Mouse (Mus musculus): Measurements from ENCODE around the gene Setd5. TPM values are rescaled to one million over a fixed set of nuclear protein-coding genes. Genes with fewer than 3 reads are reported as not detected.

The Setd5 gene
- polyA plus RNA-seq, 1 experiment from 2014 or later: 74.9 TPM

DNA sequence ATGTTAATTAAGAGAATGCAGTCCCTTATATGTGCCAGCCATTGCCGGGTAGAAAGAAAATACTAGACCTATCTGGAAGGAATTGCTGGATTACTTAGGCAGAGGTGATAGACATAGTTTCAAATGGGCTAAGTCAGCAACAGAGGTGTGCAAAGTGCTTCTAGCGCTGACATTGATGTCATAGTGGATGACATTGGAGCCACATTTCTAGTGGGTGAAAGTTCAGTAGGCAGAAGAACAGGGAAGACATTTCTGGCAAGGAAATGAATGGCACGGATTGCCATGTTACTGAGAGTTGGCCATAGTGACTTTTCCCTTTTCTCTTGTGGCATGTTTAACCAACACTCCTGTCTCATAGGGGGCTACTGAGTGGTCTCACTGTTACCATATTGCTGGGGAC lies 12.0 kb upstream of the Setd5 start:
- no peak overlapping the region for H3K4me2 ChIP-seq (ENCODE audit: low read depth)
- no peak overlapping the region for H3K4me3 ChIP-seq (ENCODE audit: low read depth, low read length)
- DNase-seq (ENCODE audit: low spot score) (no peak), ATAC-seq (ENCODE audit: insufficient read depth, low FRiP score, low TSS enrichment) (no peak)
- no peaks in the 10 kb centered on the region for H3K4me1 ChIP-seq (ENCODE audit: control insufficient read depth, insufficient read depth, low read length)
- no peaks in the 10 kb centered on the region for H3K9me3 ChIP-seq (ENCODE audit: control insufficient read depth, low read length)
- no peak overlapping the region for H3K9ac ChIP-seq (ENCODE audit: low read length)
- 96% methylated on average over 3 of the region's 3 CpGs for WGBS
- no peak overlapping the region for H3K27ac ChIP-seq (ENCODE audit: low read depth, low read length)
- peaks cover 4% of the 10 kb centered on the region; the same call in 1 of the 2 replicates for H3K36me3 ChIP-seq (ENCODE audit: control insufficient read depth, insufficient read depth, low read length)
- H3K27me3 ChIP-seq (ENCODE audit: control insufficient read depth, insufficient read depth, low read length): no peaks in the 10 kb centered on the region

DNA sequence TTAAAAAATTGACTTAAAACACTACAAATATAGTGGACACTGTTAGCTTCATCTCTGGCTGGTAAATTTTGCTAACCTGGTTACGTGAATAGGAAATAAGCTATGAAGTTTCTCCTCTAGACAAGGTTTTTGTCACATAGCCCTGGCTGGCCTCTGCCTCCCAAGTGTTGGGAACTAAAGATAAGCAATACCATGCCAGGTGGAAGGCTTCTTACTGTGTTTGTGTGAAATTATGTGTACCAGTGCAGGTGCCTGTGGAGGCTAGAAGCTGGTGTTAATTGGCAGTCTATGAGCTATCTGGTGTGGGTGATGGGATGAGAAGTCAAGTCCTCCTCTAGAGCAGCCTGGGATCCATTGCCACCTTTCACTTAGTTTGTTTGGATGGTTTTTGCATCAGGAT lies 8.0 kb upstream of the Setd5 start:
- H3K9ac ChIP-seq (ENCODE audit: low read length): no peak overlapping the region
- H3K27me3 ChIP-seq (ENCODE audit: control insufficient read depth, insufficient read depth, low read length): no peaks in the 10 kb centered on the region
- H3K36me3 ChIP-seq (ENCODE audit: control insufficient read depth, insufficient read depth, low read length): peaks cover 3% of the 10 kb centered on the region; the same call in 1 of the 2 replicates
- DNase-seq (ENCODE audit: low spot score): no peak
- 96% methylated on average over 1 of the region's 1 CpGs for WGBS
- no peak overlapping the region for H3K4me3 ChIP-seq (ENCODE audit: low read depth, low read length)
- no peak for ATAC-seq (ENCODE audit: insufficient read depth, low FRiP score, low TSS enrichment)
- no peaks in the 10 kb centered on the region for H3K9me3 ChIP-seq (ENCODE audit: control insufficient read depth, low read length)
- H3K4me2 ChIP-seq (ENCODE audit: low read depth): no peak overlapping the region
- no peaks in the 10 kb centered on the region for H3K4me1 ChIP-seq (ENCODE audit: control insufficient read depth, insufficient read depth, low read length)
- H3K27ac ChIP-seq (ENCODE audit: low read depth, low read length): no peak overlapping the region

DNA sequence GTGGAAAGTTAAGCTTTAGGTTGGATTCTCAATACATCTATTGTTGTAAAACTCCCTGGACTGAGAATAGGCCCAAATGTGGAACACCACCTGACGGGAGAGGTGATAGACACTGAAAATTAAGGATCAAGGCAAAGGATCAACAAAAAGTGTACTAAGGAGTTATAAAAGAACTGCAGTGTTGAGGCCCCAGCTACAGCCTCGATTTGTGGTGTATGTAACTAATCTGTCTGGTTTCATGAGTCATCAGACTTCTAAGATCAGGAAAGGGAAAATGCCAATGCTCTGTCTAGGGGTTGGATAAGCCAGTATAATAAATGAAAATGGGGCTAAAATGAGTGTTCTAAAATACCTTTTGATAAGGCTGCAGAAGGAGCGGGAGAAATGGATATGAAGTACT lies 1.9 kb upstream of the Setd5 start:
- no peak for DNase-seq (ENCODE audit: low spot score)
- Histone ChIP-seq H3K4me2 (ENCODE audit: low read depth) (peak overlapping the region; percentile 87), H3K27me3 (ENCODE audit: control insufficient read depth, insufficient read depth, low read length) (no peaks in the 10 kb centered on the region), H3K9ac (ENCODE audit: low read length) (peak overlapping the region; percentile 98; the same call in 1 of the 2 replicates), H3K27ac (ENCODE audit: low read depth, low read length) (no peak overlapping the region), H3K4me1 (ENCODE audit: control insufficient read depth, insufficient read depth, low read length) (peaks cover 6% of the 10 kb centered on the region; the same call in 1 of the 2 replicates), H3K36me3 (ENCODE audit: control insufficient read depth, insufficient read depth, low read length) (no peaks in the 10 kb centered on the region), H3K9me3 (ENCODE audit: control insufficient read depth, low read length) (no peaks in the 10 kb centered on the region), H3K4me3 (ENCODE audit: low read depth, low read length) (peak overlapping the region; percentile 94)
- WGBS: 52% methylated on average over 3 of the region's 3 CpGs
- no peak for ATAC-seq (ENCODE audit: insufficient read depth, low FRiP score, low TSS enrichment)

DNA sequence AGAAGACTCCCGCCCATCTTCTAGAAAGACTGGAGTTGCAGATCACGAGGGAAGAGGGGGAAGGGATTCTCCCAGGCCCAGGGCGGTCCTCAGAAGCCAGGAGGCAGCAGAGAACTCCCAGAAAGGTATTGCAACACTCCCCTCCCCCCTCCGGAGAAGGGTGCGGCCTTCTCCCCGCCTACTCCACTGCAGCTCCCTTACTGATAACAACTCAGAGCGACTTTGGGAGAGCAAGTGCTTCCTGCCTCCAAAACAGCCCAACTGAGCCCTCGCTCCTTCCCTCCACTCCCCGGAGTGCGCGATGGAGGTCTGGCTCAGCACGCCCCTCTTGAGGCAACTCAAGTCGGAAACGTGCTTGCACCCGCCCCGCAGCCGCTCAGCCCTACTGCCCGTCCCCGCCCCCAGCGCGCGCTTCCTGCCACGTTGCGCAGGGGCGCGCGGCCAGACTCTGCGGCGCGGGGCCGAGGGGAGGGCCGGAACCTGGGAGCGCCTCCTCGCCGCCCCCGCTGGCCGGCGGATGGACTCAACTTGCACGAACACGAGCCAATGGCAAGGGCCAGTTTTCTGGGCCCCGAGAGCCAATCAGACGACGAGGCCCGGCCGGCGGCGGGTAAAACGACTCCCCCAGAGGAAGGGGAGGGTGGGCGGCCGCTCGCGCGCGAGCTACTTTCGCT lies 1.0 kb upstream of the Setd5 start:
- Histone ChIP-seq H3K9me3 (ENCODE audit: control insufficient read depth, low read length) (no peaks in the 10 kb centered on the region), H3K4me1 (ENCODE audit: control insufficient read depth, insufficient read depth, low read length) (peaks cover 8% of the 10 kb centered on the region; the same call in 1 of the 2 replicates), H3K27ac (ENCODE audit: low read depth, low read length) (peak overlapping the region; percentile 100), H3K9ac (ENCODE audit: low read length) (peak overlapping the region; percentile 98), H3K4me2 (ENCODE audit: low read depth) (peak overlapping the region; percentile 87), H3K36me3 (ENCODE audit: control insufficient read depth, insufficient read depth, low read length) (no peaks in the 10 kb centered on the region), H3K27me3 (ENCODE audit: control insufficient read depth, insufficient read depth, low read length) (no peaks in the 10 kb centered on the region), H3K4me3 (ENCODE audit: low read depth, low read length) (peak overlapping the region; percentile 94)
- WGBS: under 1% methylated on average over 43 of the region's 55 CpGs
- ATAC-seq (ENCODE audit: insufficient read depth, low FRiP score, low TSS enrichment): peak; percentile 82
- peak; percentile 98 for DNase-seq (ENCODE audit: low spot score)

DNA sequence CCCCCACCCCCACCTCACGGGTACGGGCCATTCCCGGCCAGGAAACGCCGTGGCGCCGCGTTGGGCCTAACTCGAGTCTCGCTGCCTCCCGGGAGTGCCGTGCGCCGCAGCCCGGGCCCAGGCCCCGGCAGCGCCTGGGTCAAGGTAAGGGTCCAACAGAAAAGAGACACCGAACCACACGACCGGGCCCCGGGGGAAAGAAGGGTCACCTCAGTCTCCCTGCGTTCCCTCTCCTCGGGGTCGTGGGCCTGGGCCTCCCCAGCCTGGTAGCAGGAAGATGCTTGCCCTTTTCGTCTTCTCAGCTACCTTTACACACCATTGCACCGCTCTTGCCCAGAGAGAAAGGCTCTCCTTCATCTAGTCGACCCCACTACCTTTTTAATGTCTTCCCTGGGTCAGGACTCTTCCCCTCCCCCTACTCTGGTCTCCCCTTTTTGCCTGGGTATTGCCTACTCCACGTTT lies 435 bp downstream of the Setd5 start:
- H3K4me1 ChIP-seq (ENCODE audit: control insufficient read depth, insufficient read depth, low read length): peaks cover 15% of the 10 kb centered on the region
- no peaks in the 10 kb centered on the region for H3K27me3 ChIP-seq (ENCODE audit: control insufficient read depth, insufficient read depth, low read length)
- no peak for DNase-seq (ENCODE audit: low spot score)
- WGBS: under 1% methylated on average over 23 of the region's 28 CpGs
- no peaks in the 10 kb centered on the region for H3K9me3 ChIP-seq (ENCODE audit: control insufficient read depth, low read length)
- H3K27ac ChIP-seq (ENCODE audit: low read depth, low read length): peak overlapping the region; percentile 100
- H3K4me3 ChIP-seq (ENCODE audit: low read depth, low read length): peak overlapping the region; percentile 94
- no peak for ATAC-seq (ENCODE audit: insufficient read depth, low FRiP score, low TSS enrichment)
- peak overlapping the region; percentile 88 for H3K4me2 ChIP-seq (ENCODE audit: low read depth)
- H3K9ac ChIP-seq (ENCODE audit: low read length): peak overlapping the region; percentile 98
- no peaks in the 10 kb centered on the region for H3K36me3 ChIP-seq (ENCODE audit: control insufficient read depth, insufficient read depth, low read length)

DNA sequence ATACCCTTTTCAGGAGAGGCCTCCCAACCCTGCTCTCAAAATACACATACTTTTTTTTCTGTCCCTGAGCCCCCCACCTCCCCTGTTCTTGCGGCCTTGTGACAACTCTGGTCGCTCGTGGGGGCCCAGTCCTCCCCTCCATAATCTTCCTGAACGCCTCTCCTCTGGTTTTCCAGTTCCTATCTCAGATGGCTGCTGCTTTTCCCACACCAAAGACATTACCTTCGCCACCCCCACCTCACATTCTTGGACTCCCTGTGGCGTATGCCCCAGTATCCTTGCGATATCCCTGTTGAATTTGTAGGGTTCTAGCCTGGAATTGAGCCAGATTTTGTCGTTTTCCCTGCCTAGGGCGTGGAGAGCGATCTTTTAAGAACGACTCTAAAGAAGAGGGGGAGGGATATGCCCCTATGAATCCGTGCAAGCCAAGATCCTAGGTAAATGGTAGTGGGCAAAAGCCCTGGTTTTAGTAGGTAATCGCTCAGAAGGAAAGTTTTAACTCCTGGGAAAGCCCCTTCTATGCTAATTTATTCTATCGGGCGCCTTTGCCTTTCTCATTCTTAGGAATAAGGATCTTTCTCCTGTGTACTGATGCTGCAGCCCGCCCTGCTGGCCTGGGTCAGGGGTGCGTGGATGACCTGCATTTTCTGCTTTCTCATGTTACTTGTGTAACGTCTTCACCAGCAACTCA lies 1.0 kb downstream of the Setd5 start:
- ATAC-seq (ENCODE audit: insufficient read depth, low FRiP score, low TSS enrichment): no peak
- Histone ChIP-seq H3K9ac (ENCODE audit: low read length) (peak overlapping the region; percentile 98), H3K36me3 (ENCODE audit: control insufficient read depth, insufficient read depth, low read length) (no peaks in the 10 kb centered on the region), H3K27ac (ENCODE audit: low read depth, low read length) (peak overlapping the region; percentile 100), H3K4me2 (ENCODE audit: low read depth) (peak overlapping the region; percentile 88), H3K4me1 (ENCODE audit: control insufficient read depth, insufficient read depth, low read length) (peaks cover 15% of the 10 kb centered on the region), H3K4me3 (ENCODE audit: low read depth, low read length) (peak overlapping the region; percentile 94), H3K9me3 (ENCODE audit: control insufficient read depth, low read length) (no peaks in the 10 kb centered on the region), H3K27me3 (ENCODE audit: control insufficient read depth, insufficient read depth, low read length) (no peaks in the 10 kb centered on the region)
- under 1% methylated on average over 18 of the region's 18 CpGs for WGBS
- peak; percentile 45 for DNase-seq (ENCODE audit: low spot score)

DNA sequence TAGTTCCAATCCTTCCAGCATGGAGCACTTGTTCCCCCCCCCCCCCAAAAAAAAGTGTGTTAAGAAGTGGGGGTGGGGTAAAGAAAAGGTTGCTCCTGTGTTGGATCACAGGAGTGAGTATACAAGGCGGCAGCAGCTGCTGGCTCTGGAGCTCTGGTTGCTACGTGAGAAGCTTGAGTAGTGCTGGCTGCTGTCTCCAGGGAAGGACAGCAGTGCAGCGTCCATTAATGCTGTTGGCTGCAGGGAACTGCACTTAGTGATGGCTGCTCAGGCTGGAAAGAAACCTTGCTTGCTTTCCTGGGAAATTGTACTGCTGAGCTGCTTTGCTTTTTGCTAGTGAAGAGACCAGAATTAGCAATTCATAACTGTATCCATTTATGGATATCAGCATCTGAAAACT lies 2.3 kb downstream of the Setd5 start:
- H3K9me3 ChIP-seq (ENCODE audit: control insufficient read depth, low read length): no peaks in the 10 kb centered on the region
- peak overlapping the region; percentile 50 for H3K9ac ChIP-seq (ENCODE audit: low read length)
- peak overlapping the region; percentile 88 for H3K4me2 ChIP-seq (ENCODE audit: low read depth)
- DNase-seq (ENCODE audit: low spot score) (peak; percentile 63), ATAC-seq (ENCODE audit: insufficient read depth, low FRiP score, low TSS enrichment) (no peak)
- H3K27me3 ChIP-seq (ENCODE audit: control insufficient read depth, insufficient read depth, low read length): no peaks in the 10 kb centered on the region
- H3K4me3 ChIP-seq (ENCODE audit: low read depth, low read length): peak overlapping the region; percentile 94
- WGBS: 0% methylated on average over 3 of the region's 3 CpGs
- no peaks in the 10 kb centered on the region for H3K36me3 ChIP-seq (ENCODE audit: control insufficient read depth, insufficient read depth, low read length)
- peaks cover 15% of the 10 kb centered on the region for H3K4me1 ChIP-seq (ENCODE audit: control insufficient read depth, insufficient read depth, low read length)
- H3K27ac ChIP-seq (ENCODE audit: low read depth, low read length): peak overlapping the region; percentile 42; the same call in 1 of the 2 replicates

DNA sequence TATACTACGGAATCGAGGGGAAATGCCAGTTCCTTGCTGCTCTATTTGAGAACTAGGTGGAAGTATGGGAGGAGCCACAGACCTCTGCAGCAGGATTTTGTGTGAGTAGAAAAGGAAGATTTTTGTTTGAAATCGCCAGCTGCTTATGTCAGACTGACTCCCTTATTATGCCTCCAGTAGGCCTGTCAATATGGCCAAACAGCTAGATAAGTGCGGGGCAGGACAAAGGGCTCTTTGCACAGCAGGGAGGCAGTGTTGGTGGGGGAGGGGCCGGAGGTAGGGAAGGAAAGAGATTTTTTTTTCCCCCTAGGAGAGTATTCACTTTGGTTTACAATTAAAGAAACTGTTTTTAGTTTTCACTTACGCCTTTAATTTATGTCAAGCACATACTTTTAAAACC lies 5.1 kb downstream of the Setd5 start:
- ATAC-seq (ENCODE audit: insufficient read depth, low FRiP score, low TSS enrichment): no peak
- Histone ChIP-seq H3K4me2 (ENCODE audit: low read depth) (peak overlapping the region; percentile 34), H3K4me1 (ENCODE audit: control insufficient read depth, insufficient read depth, low read length) (peaks cover 15% of the 10 kb centered on the region), H3K27me3 (ENCODE audit: control insufficient read depth, insufficient read depth, low read length) (no peaks in the 10 kb centered on the region), H3K9ac (ENCODE audit: low read length) (peak overlapping the region; percentile 53), H3K36me3 (ENCODE audit: control insufficient read depth, insufficient read depth, low read length) (no peaks in the 10 kb centered on the region), H3K9me3 (ENCODE audit: control insufficient read depth, low read length) (no peaks in the 10 kb centered on the region), H3K27ac (ENCODE audit: low read depth, low read length) (peak overlapping the region; percentile 78), H3K4me3 (ENCODE audit: low read depth, low read length) (no peak overlapping the region)
- 19% methylated on average over 6 of the region's 6 CpGs for WGBS
- peak; percentile 63 for DNase-seq (ENCODE audit: low spot score)
